Mouse (Mus musculus) cerebellum, postnatal 10 days (tissue): ENCODE measurements around the gene Rab11fip4.
"Not testable (repeated sequence)": the region's sequence is repeated elsewhere in the genome, so short reads cannot be mapped to it uniquely, and the experiment has no call there.

ENCODE experiments used
- DNase-seq, 2 experiments: peaks; one replicate each; pipeline ENCODE4 v3.0.0; 2021; ENCODE audit warnings: mixed read lengths in 2 of 2

Gene Rab11fip4

GRCm38 (mm10) chr11:79680559-79680958, 89.5 kb downstream of the Rab11fip4 start:
- no peak for DNase-seq

GRCm38 (mm10) chr11:79681182-79681581, 90.2 kb downstream of the Rab11fip4 start:
- no peak for DNase-seq

- DNase-seq: no peak
Measured at GRCm38 (mm10) chr11:79681798-79682197, 90.8 kb downstream of the Rab11fip4 start.

- no peak for DNase-seq
Measured at GRCm38 (mm10) chr11:79685109-79685508, 94.1 kb downstream of the Rab11fip4 start.

- peak; percentile 95 to 97 for DNase-seq
Measured at GRCm38 (mm10) chr11:79686501-79687121, 95.6 kb downstream of the Rab11fip4 start.

- DNase-seq: no peak
Measured at GRCm38 (mm10) chr11:79689916-79690315, 98.9 kb downstream of the Rab11fip4 start.

- DNase-seq: peak in 1 of 2 experiments; percentile 56
Measured at GRCm38 (mm10) chr11:79691513-79691912, 100.5 kb downstream of the Rab11fip4 start.

GRCm38 (mm10) chr11:79696390-79697307, 105.6 kb downstream of the Rab11fip4 start:
- DNase-seq: peak; percentile 57 to 67

- DNase-seq: peak in 1 of 2 experiments; percentile 4
Measured at GRCm38 (mm10) chr11:79698071-79698470, 107.1 kb downstream of the Rab11fip4 start.

- not testable (repeated sequence) for DNase-seq
Measured at GRCm38 (mm10) chr11:79698542-79698941, 107.5 kb downstream of the Rab11fip4 start.

GRCm38 (mm10) chr11:79701466-79701865, 110.5 kb downstream of the Rab11fip4 start:
- no peak for DNase-seq

- no peak for DNase-seq
Measured at GRCm38 (mm10) chr11:79702092-79702491, 111.1 kb downstream of the Rab11fip4 start.

GRCm38 (mm10) chr11:79703452-79703851, 112.4 kb downstream of the Rab11fip4 start:
- peak; percentile 56 to 61 for DNase-seq

GRCm38 (mm10) chr11:79703885-79704291, 112.9 kb downstream of the Rab11fip4 start:
- DNase-seq: no peak

- DNase-seq: peak; percentile 99 to 100
Measured at GRCm38 (mm10) chr11:79704318-79705150, 113.5 kb downstream of the Rab11fip4 start.

- no peak for DNase-seq
Measured at GRCm38 (mm10) chr11:79707084-79707483, 116.1 kb downstream of the Rab11fip4 start.

GRCm38 (mm10) chr11:79710868-79711765, 120.1 kb downstream of the Rab11fip4 start:
- DNase-seq: peak; percentile 92 to 93

GRCm38 (mm10) chr11:79711766-79712369, 120.9 kb downstream of the Rab11fip4 start:
- peak; percentile 49 to 56 for DNase-seq

GRCm38 (mm10) chr11:79713184-79713583, 122.2 kb downstream of the Rab11fip4 start:
- DNase-seq: no peak

GRCm38 (mm10) chr11:79713678-79714077, 122.7 kb downstream of the Rab11fip4 start:
- no peak for DNase-seq

GRCm38 (mm10) chr11:79714082-79714742, 123.2 kb downstream of the Rab11fip4 start:
- DNase-seq: no peak
